Mouse (Mus musculus) ES-E14 (cell line): Measurements from ENCODE around the gene Tars2.

Source experiments
- CHD2 ChIP-seq: IDR thresholded peaks from 2 replicates; pipeline ENCODE4 v1.6.1; 2014; ENCODE audit warnings: mild to moderate bottlenecking, low read depth, low read length, inconsistent platforms
- HCFC1 ChIP-seq: IDR thresholded peaks from 2 replicates; pipeline ENCODE4 v1.6.1; 2012; ENCODE audit warnings: low read length, inconsistent platforms, borderline replicate concordance; ENCODE audit not compliant: insufficient read depth
- ZC3H11A ChIP-seq: IDR thresholded peaks from 2 replicates; pipeline ENCODE4 v1.6.1; 2012; ENCODE audit warnings: low read depth, mild to moderate bottlenecking, inconsistent platforms, low read length, borderline replicate concordance
- ZNF384 ChIP-seq: IDR thresholded peaks from 2 replicates; pipeline ENCODE4 v1.6.1; 2012; ENCODE audit warnings: low read depth, low read length, inconsistent platforms

- no peak for TF ChIP-seq ZNF384
- TF ChIP-seq HCFC1, result no peak
- TF ChIP-seq ZC3H11A, result no peak
- no peak for TF ChIP-seq CHD2
Measured at GRCm38 (mm10) chr3:95806677-95807076, 46.7 kb upstream of the Tars2 start.
